Mouse (Mus musculus) lung, postnatal 14 days (tissue): ENCODE data around the gene Cyp27a1.

Source experiments
- DNase-seq: peaks from one replicate; pipeline ENCODE4 v3.0.0; 2021

Gene Cyp27a1

GRCm38 (mm10) chr1:74713099-74713858 is at the start of gene Cyp27a1:
Cyp27a1 (plus strand) TSS chr1:74713574.
- peak; percentile 66 for DNase-seq

DNA sequence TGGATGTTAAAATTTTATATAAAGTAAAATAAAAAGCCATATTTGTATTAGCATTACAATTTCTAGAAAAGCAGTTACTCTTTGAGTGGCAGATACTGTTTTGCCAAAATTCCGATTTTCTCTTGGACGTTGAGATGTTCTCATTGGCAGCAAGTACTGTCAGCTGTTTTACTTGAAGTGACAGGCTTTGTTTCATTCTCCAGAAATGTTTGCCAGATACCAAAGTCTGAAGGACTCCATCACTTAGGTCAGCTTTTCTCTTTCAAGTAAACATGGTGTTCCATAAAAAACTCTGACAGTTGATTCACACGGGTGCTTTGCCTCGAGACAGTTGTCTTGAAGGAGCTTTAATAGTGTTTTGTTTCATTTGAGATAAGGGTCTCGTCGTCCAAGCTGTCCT is 48.2 kb upstream of the Cyp27a1 start:
- DNase-seq, result no peak

DNA sequence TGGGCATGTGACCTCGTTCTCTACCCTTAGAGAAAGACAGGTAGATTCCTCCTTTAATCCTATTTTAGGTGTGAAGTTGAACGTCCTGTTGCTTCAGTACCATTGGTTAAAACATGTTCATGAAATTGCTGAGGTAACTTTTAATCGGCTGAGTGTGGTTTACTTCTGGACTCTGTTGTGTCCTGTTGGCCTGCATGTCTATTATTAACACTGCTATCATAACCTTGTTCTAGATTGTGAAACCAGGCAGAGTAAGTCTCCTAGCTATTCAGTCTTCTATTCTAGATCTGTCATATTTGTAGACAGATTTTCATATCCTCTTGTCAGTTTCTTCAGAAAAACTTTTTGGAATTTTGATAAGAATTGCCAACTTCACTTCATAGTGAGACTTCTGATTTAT is 45.0 kb upstream of the Cyp27a1 start:
- no peak for DNase-seq

GRCm38 (mm10) chr1:74672731-74673130 is 40.6 kb upstream of the Cyp27a1 start:
- no peak for DNase-seq

- DNase-seq, result no peak
Measured at GRCm38 (mm10) chr1:74676863-74677262, 36.5 kb upstream of the Cyp27a1 start.

GRCm38 (mm10) chr1:74677843-74678242 is 35.5 kb upstream of the Cyp27a1 start:
- DNase-seq, result no peak

GRCm38 (mm10) chr1:74687131-74687530 is 26.2 kb upstream of the Cyp27a1 start:
- DNase-seq, result no peak

DNA sequence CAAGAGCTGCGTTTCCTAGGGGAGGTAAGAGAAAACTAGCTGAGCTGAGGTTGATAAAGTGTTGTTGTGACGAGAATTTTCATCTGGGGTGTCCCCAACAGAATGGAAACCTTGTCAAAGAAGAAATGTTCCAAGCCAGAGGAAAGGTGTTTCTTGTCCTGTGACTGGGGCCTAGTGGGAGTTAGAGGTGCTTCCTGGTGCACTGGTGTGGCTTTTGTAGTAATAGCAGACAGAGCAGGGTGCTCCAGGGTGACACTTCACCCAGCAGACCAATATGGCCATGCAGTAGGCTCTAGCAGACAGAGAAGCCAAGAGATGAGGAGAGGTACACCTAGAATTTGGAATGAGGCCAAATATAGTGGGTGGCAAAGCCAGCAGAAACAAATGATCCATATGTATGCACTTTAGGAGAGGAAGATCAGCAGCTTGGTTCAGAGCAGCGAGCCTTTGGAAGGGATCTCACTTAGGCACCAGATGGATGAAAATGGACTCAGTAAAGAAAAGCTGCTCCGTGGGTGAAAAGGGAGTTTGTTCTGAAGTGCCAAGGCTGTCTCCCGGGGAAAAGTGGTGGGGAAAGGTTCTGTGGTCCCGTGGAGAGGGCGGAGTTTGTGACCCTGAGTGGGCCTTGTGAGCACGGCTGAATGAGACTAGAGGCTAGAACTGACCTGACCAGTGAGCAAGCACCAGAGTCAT is 19.3 kb upstream of the Cyp27a1 start:
- no peak for DNase-seq

DNA sequence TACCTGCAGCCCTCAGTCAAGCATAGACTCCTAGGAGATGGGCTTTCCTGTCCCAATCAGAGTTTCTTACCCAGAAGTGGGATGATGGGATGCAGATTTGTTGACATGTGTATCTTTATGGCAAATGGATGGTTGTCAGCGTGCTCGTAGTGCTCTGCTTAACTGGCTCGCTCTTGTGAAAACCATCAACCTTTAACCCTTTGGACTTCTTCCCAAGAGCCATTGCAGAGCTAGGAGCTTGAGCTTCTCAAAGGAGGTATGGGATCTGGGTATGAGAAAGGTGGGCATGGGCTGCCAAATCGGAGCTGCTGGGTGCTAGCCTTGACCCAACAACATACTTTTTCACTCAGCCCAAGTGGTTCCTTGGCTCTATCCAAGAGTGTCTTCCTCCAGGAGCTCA is 17.5 kb upstream of the Cyp27a1 start:
- DNase-seq, result no peak

GRCm38 (mm10) chr1:74697416-74697815 is 16.0 kb upstream of the Cyp27a1 start:
- peak; percentile 51 for DNase-seq

GRCm38 (mm10) chr1:74698353-74698752 is 15.0 kb upstream of the Cyp27a1 start:
- no peak for DNase-seq

DNA sequence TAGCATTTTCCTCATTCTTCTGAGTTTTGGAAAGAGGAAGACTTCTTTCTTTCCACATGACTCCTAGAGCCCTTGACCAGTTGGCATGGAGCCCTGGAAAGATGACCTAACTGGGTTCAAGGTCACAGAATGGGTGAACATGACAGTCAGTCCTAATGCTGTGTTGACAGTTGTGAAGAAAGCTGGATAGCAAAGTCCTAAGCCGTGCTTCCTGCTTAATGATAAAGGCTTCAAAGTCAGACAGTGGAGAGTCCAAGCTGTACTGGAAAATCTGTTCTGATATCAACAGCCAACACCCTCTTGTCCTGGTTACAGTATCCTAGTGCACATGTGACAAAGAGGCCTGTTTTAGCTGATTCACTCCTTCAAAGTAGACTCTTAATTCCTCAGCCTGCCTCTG is 14.6 kb upstream of the Cyp27a1 start:
- peak; percentile 61 for DNase-seq

GRCm38 (mm10) chr1:74702142-74702553 is 11.2 kb upstream of the Cyp27a1 start:
- DNase-seq, result no peak

- DNase-seq, result no peak
Measured at GRCm38 (mm10) chr1:74704156-74704555, 9.2 kb upstream of the Cyp27a1 start.

DNA sequence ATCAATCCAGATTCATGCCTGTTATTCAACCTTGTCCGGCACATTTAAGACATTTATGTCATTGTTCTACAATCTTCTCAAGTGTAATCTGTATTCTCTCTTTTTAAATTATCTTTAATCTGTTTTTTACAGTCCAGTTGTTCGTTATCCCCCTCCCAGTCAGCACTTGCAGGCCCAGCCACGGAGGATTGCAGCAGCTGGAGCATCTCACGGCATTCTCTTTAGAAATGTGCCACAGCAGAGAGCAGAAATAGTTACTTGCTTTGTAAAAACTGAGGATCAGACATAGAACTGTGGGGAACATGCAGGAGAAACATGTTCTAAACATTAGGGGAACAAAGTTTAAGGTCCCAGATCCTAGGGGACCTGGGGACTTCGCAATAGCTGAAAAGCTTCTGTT is 8.4 kb upstream of the Cyp27a1 start:
- no peak for DNase-seq

GRCm38 (mm10) chr1:74709566-74709965 is 3.8 kb upstream of the Cyp27a1 start:
- no peak for DNase-seq

DNA sequence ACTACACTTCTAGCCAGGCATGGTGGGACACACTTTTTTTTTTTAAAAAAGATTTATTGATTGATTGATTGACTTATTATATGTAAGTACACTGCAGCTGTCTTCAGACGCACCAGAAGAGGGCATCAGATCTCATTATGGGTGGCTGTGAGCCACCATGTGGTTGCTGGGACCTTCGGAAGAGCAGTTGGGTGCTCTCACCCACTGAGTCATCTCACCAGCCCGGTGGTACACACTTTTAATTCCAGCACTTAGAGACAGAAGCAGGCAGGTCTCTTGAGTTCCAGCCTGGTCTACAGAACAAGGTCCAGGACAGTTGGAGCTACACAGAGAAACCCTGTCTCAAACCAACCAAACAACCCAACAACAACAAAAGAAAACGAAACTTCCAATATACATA is 1.3 kb upstream of the Cyp27a1 start:
- DNase-seq, result no peak

DNA sequence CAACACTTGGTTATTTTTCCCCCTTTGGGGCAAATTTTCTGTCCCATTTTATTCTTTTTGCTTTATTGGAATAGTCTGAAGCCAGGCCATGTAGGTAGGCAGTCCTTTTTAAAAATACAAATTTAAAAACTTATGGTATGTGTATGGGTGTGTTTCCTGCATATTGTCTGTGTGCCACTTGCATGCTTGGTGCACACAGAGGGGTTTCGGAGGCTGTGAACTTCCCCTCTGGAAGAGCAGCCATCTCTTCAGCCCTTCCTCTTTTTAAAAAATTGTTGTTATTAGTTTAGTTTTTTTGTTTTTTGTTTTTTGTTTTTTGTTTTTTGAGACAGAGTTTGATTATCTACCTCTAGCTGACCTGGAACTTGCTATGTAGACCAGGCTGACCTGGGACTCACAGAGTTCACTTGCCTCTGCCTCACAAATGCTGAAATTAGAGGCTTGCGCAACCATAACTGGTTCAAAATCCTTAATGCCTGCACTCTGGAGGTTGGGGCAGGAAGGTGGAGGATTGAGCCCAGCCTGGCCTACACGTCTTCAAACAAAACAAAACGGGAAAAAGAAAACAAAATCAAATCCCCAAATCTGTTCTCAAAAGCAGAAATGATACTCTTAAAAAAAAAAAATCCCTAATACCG is 794 bp upstream of the Cyp27a1 start:
- DNase-seq, result no peak

GRCm38 (mm10) chr1:74713859-74714730 is 721 bp downstream of the Cyp27a1 start:
- no peak for DNase-seq

DNA sequence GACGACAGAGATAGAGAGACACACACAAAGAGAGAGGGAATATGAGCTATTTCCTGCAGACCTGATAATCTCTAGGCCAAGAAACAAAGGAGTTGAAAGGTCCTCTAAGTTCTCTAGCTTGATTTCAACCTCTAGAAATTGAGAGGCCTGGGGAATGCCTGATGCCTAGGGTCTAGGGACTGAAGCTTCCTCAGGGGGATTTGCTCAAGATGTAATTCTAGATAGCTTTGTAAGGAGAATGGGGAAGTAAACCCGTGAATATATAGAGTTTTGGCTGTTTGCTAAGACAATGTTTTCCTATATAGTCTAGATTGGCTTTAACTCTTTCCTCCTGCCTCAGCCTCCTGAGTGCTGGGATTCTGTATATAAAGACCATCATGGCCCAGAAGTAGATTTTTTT is 1.6 kb downstream of the Cyp27a1 start:
- no peak for DNase-seq

GRCm38 (mm10) chr1:74715468-74715867 is 2.1 kb downstream of the Cyp27a1 start:
- no peak for DNase-seq

GRCm38 (mm10) chr1:74715886-74716285 is 2.5 kb downstream of the Cyp27a1 start:
- no peak for DNase-seq

DNA sequence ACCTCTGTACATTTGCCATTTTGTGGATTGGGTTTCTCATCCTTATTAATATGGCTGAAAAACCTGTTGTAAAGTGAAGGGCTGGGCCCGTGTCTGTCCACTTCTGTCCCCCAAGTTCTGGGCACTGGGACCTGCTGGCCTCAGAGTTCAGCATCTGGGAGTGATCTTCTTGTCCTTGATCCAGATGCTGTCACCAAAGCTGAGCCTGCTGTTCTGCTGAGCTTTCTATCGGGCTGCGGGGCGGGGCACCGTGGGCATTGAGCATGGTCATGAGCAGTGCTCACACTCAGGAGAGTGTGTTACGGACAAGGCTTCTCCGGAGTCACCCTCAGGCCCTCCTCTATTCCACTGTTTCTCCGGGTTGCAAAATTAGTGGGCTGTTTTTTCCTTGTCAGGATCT is 4.7 kb downstream of the Cyp27a1 start:
- DNase-seq, result no peak
